Mouse (Mus musculus) erythroblast, embryonic 14.5 days (primary cell): ENCODE results near the gene 1700001P01Rik.

Source experiments
- GATA1 ChIP-seq: IDR thresholded peaks from 2 replicates; pipeline ENCODE4 v1.6.1; 2012; ENCODE audit warnings: low read length, inconsistent platforms, mixed read lengths
- TAL1 ChIP-seq: IDR thresholded peaks from 3 replicates; pipeline ENCODE4 v1.6.1; 2012; ENCODE audit warnings: low read length, inconsistent platforms, mixed read lengths

DNA sequence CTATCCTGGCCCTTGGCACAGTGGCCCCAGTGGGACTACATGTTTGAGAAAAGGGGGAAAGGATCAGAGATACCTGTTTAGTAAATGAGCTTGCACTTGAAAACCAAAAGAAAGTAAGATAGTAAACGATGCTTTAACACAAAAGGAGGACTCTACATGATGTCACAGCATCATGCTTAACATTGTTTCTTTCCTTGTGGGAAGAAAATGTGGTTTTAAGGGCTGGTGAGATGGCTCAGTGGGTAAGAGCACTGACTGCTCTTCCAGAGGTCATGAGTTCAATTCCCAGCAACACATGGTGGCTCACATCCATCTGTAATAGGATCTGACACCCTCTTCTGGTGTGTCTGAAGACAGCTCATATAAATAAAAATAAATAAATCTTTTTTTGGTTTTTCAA, 17.6 kb downstream of the 1700001P01Rik start:
- TF ChIP-seq TAL1 = no peak
- no peak for TF ChIP-seq GATA1
